Mouse (Mus musculus) midbrain, postnatal 0 days (tissue): Measurements from ENCODE around the gene Tlcd2. TPM values are rescaled to one million over a fixed set of nuclear protein-coding genes. Genes with fewer than 3 reads are reported as not detected.

Experiments
- ATAC-seq: fragments of 200-750 bp; cut with Nextera tagmentation; 2 replicates; pipeline ENCODE4 v1.8.0; 2017; ENCODE audit warnings: moderate number of reproducible peaks, mild to moderate bottlenecking, moderate TSS enrichment, moderate library complexity; ENCODE audit not compliant: low FRiP score
- DNase-seq: peaks from one replicate; pipeline ENCODE4 v3.0.0-alpha.2; 2015; ENCODE audit warnings: low spot score
- H3K27ac ChIP-seq: fragments of 300-500 bp; sonication (generic); 2 replicates; pipeline ENCODE4 v1.5.1; 2014; ENCODE audit warnings: low read depth, mild to moderate bottlenecking, low read length, mixed read lengths
- H3K27me3 ChIP-seq: fragments of 300-500 bp; sonication (generic); 2 replicates; pipeline ENCODE4 v1.6.1; 2014; ENCODE audit warnings: low read length, control low read depth, mixed read lengths; ENCODE audit not compliant: insufficient read depth
- H3K36me3 ChIP-seq: fragments of 300-500 bp; sonication (generic); 2 replicates; pipeline ENCODE4 v1.6.1; 2014; ENCODE audit warnings: low read length, control low read depth, mixed read lengths; ENCODE audit not compliant: insufficient read depth
- H3K4me1 ChIP-seq: fragments of 300-500 bp; sonication (generic); 2 replicates; pipeline ENCODE4 v1.6.1; 2014; ENCODE audit warnings: mild to moderate bottlenecking, control low read depth, antibody characterized with exemption, low read length, mixed read lengths; ENCODE audit not compliant: insufficient read depth
- H3K4me2 ChIP-seq: fragments of 300-500 bp; sonication (generic); 2 replicates; pipeline ENCODE4 v1.6.1; 2014; ENCODE audit warnings: low read depth, mild to moderate bottlenecking, low read length, mixed read lengths; ENCODE audit not compliant: poor library complexity, severe bottlenecking
- H3K4me3 ChIP-seq: fragments of 300-500 bp; sonication (generic); 2 replicates; pipeline ENCODE4 v1.5.1; 2014; ENCODE audit warnings: low read depth, mild to moderate bottlenecking, low read length, moderate library complexity
- H3K9ac ChIP-seq: fragments of 300-500 bp; sonication (generic); replicated peaks from 2 replicates; pipeline ENCODE4 v1.6.1; 2014; ENCODE audit warnings: mild to moderate bottlenecking, low read length, moderate library complexity, mixed read lengths; ENCODE audit not compliant: poor library complexity, severe bottlenecking
- H3K9me3 ChIP-seq: fragments of 300-500 bp; sonication (generic); 2 replicates; pipeline ENCODE4 v1.6.1; 2016; ENCODE audit warnings: low read length, control low read depth
- CTCF ChIP-seq: IDR thresholded peaks from 2 replicates; pipeline ENCODE4 v1.5.1; 2016; ENCODE audit warnings: antibody characterized with exemption, mild to moderate bottlenecking
- WGBS: fragments of 180-500 bp; shearing (Covaris S2); extraction: QIAGEN DNeasy Blood & Tissue Kit; methylation state at CpG from one replicate; pipeline ENCODE4 v1.1.7; 2014; 5-methylcytosine and 5-hydroxymethylcytosine counted together
- polyA plus RNA-seq: library from polyadenylated mRNA; unstranded; fragments of >200 nt; fragmentation: Nextera tagmentation; extraction: Ambion mirVana; gene quantifications from 2 replicates; pipeline ENCODE4 v1.2.1, GENCODE M21; 2015
- total RNA-seq: library from RNA; depleted of rRNA; stranded (reverse); fragments of >200 nt; gene quantifications from 2 replicates; pipeline ENCODE4 v1.2.3, GENCODE M21; 2014

Tlcd2 gene
- total and polyA plus RNA-seq, 2 experiments from 2014 or later, result 0.66 to 1.9 TPM

GRCm38 (mm10) chr11:75456440-75456871 is 5.1 kb upstream of the Tlcd2 start:
- no peak overlapping the region for H3K27ac ChIP-seq
- no peaks in the 10 kb centered on the region for H3K27me3 ChIP-seq
- 87% methylated on average over 7 of the region's 7 CpGs for WGBS
- TF ChIP-seq CTCF, result no peak
- H3K9ac ChIP-seq, result no peak overlapping the region
- peaks cover 21% of the 10 kb centered on the region; the same call in 1 of the 2 replicates for H3K4me1 ChIP-seq
- ATAC-seq (no peak), DNase-seq (no peak)
- no peaks in the 10 kb centered on the region for H3K36me3 ChIP-seq
- no peak overlapping the region for H3K4me3 ChIP-seq
- no peak overlapping the region for H3K4me2 ChIP-seq
- H3K9me3 ChIP-seq, result no peaks in the 10 kb centered on the region

GRCm38 (mm10) chr11:75458169-75458568 is 3.3 kb upstream of the Tlcd2 start:
- Histone ChIP-seq H3K9me3 (no peaks in the 10 kb centered on the region), H3K9ac (no peak overlapping the region), H3K4me3 (no peak overlapping the region), H3K36me3 (no peaks in the 10 kb centered on the region), H3K27ac (no peak overlapping the region), H3K27me3 (no peaks in the 10 kb centered on the region), H3K4me1 (peaks cover 26% of the 10 kb centered on the region; the same call in 1 of the 2 replicates), H3K4me2 (no peak overlapping the region)
- peak; percentile 86 for TF ChIP-seq CTCF
- peak; percentile 41 for DNase-seq
- no peak for ATAC-seq
- WGBS, result 20% methylated on average over 3 of the region's 3 CpGs

DNA sequence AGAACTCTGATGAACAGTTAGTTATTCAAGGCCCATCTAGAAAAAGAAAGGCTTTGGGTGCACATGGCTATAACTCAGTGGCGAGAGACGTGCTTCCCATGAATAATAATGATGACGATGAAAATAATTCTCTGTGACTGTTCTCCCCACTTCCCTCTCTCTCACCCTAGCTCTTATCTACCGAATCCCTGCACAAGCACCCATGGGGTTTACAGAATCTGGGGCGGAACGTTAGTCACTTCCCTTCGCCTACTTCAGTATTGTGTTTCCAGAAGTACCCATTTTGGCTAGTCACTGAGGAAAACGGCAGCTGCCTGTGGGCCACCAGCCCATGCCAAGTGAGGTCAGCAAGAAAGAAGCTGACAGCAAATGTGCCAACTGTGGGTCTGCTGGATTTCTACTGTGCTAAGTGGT is 2.9 kb upstream of the Tlcd2 start:
- peaks cover 23% of the 10 kb centered on the region; the same call in 1 of the 2 replicates for H3K4me1 ChIP-seq
- no peak overlapping the region for H3K9ac ChIP-seq
- H3K27ac ChIP-seq, result no peak overlapping the region
- no peaks in the 10 kb centered on the region for H3K9me3 ChIP-seq
- no peaks in the 10 kb centered on the region for H3K27me3 ChIP-seq
- no peak for DNase-seq
- no peak for ATAC-seq
- TF ChIP-seq CTCF, result no peak
- WGBS, result 85% methylated on average over 8 of the region's 8 CpGs
- no peak overlapping the region for H3K4me2 ChIP-seq
- 0 out of 2 replicates have a peak, but pooled peaks cover under 1% of the 10 kb centered on the region for H3K36me3 ChIP-seq
- H3K4me3 ChIP-seq, result no peak overlapping the region

DNA sequence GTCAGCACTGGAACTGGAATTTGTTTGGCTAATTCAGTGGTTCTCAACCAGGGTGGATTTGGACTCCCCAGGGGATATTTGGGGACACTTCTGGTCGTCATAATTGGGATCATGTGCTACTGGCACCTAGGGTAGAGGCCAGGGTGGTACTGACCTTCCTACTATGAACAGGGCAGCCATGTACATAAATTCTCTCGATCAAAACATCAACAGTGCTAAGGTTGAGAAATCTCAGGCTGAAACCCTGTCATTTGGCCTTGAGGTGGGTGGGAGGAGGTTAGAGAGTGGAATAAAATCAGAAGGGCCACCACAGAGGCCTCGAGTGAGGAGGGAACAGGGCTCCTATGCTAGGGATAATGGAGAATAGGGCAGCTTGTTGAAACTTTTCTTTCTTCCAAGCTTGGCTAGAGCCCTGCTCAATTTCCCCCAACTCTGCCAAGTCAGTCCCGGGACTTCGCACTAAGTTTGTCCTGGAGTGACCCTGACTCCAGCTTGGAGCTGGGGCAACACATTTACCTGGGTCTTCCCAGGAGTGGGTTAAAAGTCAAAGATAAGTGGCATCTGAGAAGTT is 2.3 kb upstream of the Tlcd2 start:
- DNase-seq (no peak), ATAC-seq (no peak)
- no peak overlapping the region for H3K9ac ChIP-seq
- 77% methylated on average over 5 of the region's 5 CpGs for WGBS
- TF ChIP-seq CTCF, result no peak
- 0 out of 2 replicates have a peak, but pooled peaks cover 2% of the 10 kb centered on the region for H3K36me3 ChIP-seq
- H3K9me3 ChIP-seq, result no peaks in the 10 kb centered on the region
- no peaks in the 10 kb centered on the region for H3K27me3 ChIP-seq
- H3K4me3 ChIP-seq, result no peak overlapping the region
- H3K4me1 ChIP-seq, result peaks cover 18% of the 10 kb centered on the region; the same call in 1 of the 2 replicates
- no peak overlapping the region for H3K27ac ChIP-seq
- H3K4me2 ChIP-seq, result no peak overlapping the region

DNA sequence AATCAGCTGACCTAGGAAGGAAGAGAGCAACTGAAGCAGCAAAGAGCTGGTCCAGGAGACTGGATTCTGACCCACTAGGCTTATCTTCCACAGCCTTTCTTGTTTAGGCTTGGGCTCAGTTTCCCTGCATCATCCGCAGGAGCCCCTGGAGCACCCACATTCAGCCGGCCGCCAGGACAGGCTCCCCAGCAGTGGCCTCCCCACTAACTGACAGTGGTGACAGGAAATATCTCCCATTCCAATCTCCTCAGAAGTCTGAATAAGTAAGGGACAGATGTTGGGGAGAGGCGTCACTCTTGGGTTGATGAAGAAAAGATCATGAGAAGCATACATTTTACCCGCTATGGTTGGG is 1.8 kb upstream of the Tlcd2 start:
- Histone ChIP-seq H3K36me3 (peaks cover 4% of the 10 kb centered on the region; the same call in 1 of the 2 replicates), H3K27ac (peak overlapping the region; percentile 73; the same call in 1 of the 2 replicates), H3K4me2 (peak overlapping the region; percentile 73), H3K27me3 (no peaks in the 10 kb centered on the region), H3K4me1 (peaks cover 17% of the 10 kb centered on the region; the same call in 1 of the 2 replicates), H3K9ac (no peak overlapping the region), H3K4me3 (no peak overlapping the region), H3K9me3 (no peaks in the 10 kb centered on the region)
- 28% methylated on average over 5 of the region's 5 CpGs for WGBS
- no peak for DNase-seq
- no peak for ATAC-seq
- no peak for TF ChIP-seq CTCF

GRCm38 (mm10) chr11:75460103-75460843 is 1.2 kb upstream of the Tlcd2 start:
- 3% methylated on average over 19 of the region's 19 CpGs for WGBS
- ATAC-seq, result no peak

More at GRCm38 (mm10) chr11:75460103-75460843, 1.2 kb upstream of the Tlcd2 start:
- no peaks in the 10 kb centered on the region for H3K27me3 ChIP-seq
- peak overlapping the region; percentile 73 for H3K27ac ChIP-seq
- no peak overlapping the region; the same call in 1 of the 2 replicates for H3K9ac ChIP-seq
- peak overlapping the region; percentile 86 for H3K4me3 ChIP-seq
- DNase-seq, result peak; percentile 95
- no peak for TF ChIP-seq CTCF
- H3K4me1 ChIP-seq, result peaks cover 12% of the 10 kb centered on the region; the same call in 1 of the 2 replicates
- H3K4me2 ChIP-seq, result peak overlapping the region; percentile 73
- H3K9me3 ChIP-seq, result no peaks in the 10 kb centered on the region
- H3K36me3 ChIP-seq, result peaks cover 10% of the 10 kb centered on the region
